Mouse (Mus musculus) embryonic facial prominence, embryonic 13.5 days (tissue): ENCODE data around the gene Mybpc2. TPM values are rescaled to one million over a fixed set of nuclear protein-coding genes. Genes with fewer than 3 reads are reported as not detected.

Source experiments
- ATAC-seq: fragments of 200-750 bp; cut with Nextera tagmentation; 2 replicates; pipeline ENCODE4 v1.8.0; 2017; ENCODE audit warnings: low read depth; ENCODE audit not compliant: insufficient number of reproducible peaks, insufficient read depth, low FRiP score, low TSS enrichment
- H3K27ac ChIP-seq: fragments of 300-500 bp; sonication (generic); 2 replicates; pipeline ENCODE4 v1.5.1; 2015; ENCODE audit warnings: moderate library complexity, mild to moderate bottlenecking, inconsistent platforms
- H3K27me3 ChIP-seq: fragments of 300-500 bp; sonication (generic); 2 replicates; pipeline ENCODE4 v1.6.1; 2015; ENCODE audit warnings: mild to moderate bottlenecking, inconsistent platforms
- H3K36me3 ChIP-seq: fragments of 300-500 bp; sonication (generic); 2 replicates; pipeline ENCODE4 v1.6.1; 2015; ENCODE audit warnings: mild to moderate bottlenecking, inconsistent platforms
- H3K4me1 ChIP-seq: fragments of 300-500 bp; sonication (generic); 2 replicates; pipeline ENCODE4 v1.6.1; 2015; ENCODE audit warnings: inconsistent platforms
- H3K4me2 ChIP-seq: fragments of 300-500 bp; sonication (generic); 2 replicates; pipeline ENCODE4 v1.6.1; 2015; ENCODE audit warnings: moderate library complexity, mild to moderate bottlenecking, inconsistent platforms
- H3K4me3 ChIP-seq: fragments of 300-500 bp; sonication (generic); 2 replicates; pipeline ENCODE4 v1.5.1; 2015; ENCODE audit warnings: mild to moderate bottlenecking, inconsistent platforms
- H3K9ac ChIP-seq: fragments of 300-500 bp; sonication (generic); 2 replicates; pipeline ENCODE4 v1.6.1; 2015; ENCODE audit warnings: mild to moderate bottlenecking, inconsistent platforms
- H3K9me3 ChIP-seq: fragments of 300-500 bp; sonication (generic); 2 replicates; pipeline ENCODE4 v1.6.1; 2016; ENCODE audit warnings: inconsistent platforms
- WGBS: fragments of 180-500 bp; shearing (Covaris S2); methylation state at CpG from one replicate; pipeline ENCODE4 v1.1.7; 2015; ENCODE audit warnings: mixed read lengths; 5-methylcytosine and 5-hydroxymethylcytosine counted together
- polyA plus RNA-seq: library from polyadenylated mRNA; unstranded; fragments of >200 nt; fragmentation: Nextera tagmentation; extraction: Ambion mirVana; gene quantifications from 2 replicates; pipeline ENCODE4 v1.2.1, GENCODE M21; 2015

Gene Mybpc2
- polyA plus RNA-seq, 1 experiment from 2014 or later = 0.13 TPM

- 83% methylated on average over 29 of the region's 29 CpGs for WGBS
- Histone ChIP-seq H3K27ac (no peak overlapping the region), H3K36me3 (peaks cover 59% of the 10 kb centered on the region), H3K4me3 (no peak overlapping the region), H3K4me2 (no peak overlapping the region), H3K27me3 (peaks cover 19% of the 10 kb centered on the region), H3K4me1 (peaks cover 2% of the 10 kb centered on the region), H3K9ac (no peak overlapping the region), H3K9me3 (no peaks in the 10 kb centered on the region)
- no peak for ATAC-seq
These were observed 8.7 kb upstream of the Mybpc2 start for GRCm38 (mm10) chr7:44532918-44533745.

DNA sequence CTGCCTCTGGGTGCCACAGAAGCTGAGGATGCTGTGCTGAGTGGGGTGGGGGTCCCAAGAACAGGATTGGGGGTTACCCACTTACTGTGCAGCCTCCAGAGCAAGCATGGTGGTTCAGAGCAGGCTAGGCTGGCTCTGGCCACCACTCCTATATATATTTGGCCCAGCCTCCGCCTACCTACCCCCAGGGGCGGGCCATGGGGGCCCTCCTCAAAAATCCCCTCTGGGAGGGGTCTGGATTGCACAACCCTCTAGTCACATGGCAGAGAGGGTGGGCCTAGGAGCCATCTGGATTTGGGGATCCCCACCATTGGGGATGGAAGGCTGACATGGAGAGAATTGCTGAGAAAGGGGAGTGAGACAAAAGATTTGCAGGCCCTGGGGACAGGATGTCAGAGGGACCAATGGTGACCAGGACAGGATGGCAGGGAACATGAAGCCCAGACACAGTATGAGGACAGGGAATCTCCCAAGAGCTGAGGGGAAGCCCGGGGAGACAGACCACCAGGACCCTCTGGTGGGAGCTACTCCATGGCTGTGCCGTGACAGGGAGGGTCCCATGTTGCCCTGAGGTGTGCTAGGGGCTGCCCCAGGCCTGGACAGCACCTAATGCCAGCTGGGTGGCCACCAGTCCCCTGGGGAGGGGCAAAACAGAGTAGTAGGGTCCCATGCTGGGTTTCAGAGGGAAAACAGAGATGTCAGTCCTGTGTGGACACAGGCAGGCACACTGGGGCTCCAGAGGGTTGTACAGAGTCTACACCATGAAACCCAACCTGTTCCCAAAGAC, 7.7 kb upstream of the Mybpc2 start, which contains the start of gene Spib:
Spib (minus strand) TSS at position 126 of the 787 bp plus-strand sequence.
- peaks cover 49% of the 10 kb centered on the region for H3K36me3 ChIP-seq
- H3K27me3 ChIP-seq = peaks cover 23% of the 10 kb centered on the region
- 0 out of 2 replicates have a peak within 1 kb of the TSS, but pooled peaks have one; percentile 11 for H3K9ac ChIP-seq
- no peak for ATAC-seq
- H3K27ac ChIP-seq = no peak within 1 kb of the TSS
- peaks cover 9% of the 10 kb centered on the region for H3K4me1 ChIP-seq
- H3K4me3 ChIP-seq = no peak within 1 kb of the TSS
- H3K4me2 ChIP-seq = no peak within 1 kb of the TSS
- WGBS = 83% methylated on average over 4 of the region's 4 CpGs
- H3K9me3 ChIP-seq = no peaks in the 10 kb centered on the region

GRCm38 (mm10) chr7:44531207-44531606, 6.8 kb upstream of the Mybpc2 start:
- Histone ChIP-seq H3K4me2 (no peak overlapping the region), H3K36me3 (peaks cover 40% of the 10 kb centered on the region), H3K4me1 (peaks cover 9% of the 10 kb centered on the region), H3K27me3 (peaks cover 33% of the 10 kb centered on the region), H3K9ac (0 out of 2 replicates have a peak overlapping the region, but pooled peaks have one; percentile 11), H3K4me3 (no peak overlapping the region), H3K27ac (no peak overlapping the region), H3K9me3 (no peaks in the 10 kb centered on the region)
- WGBS = 56% methylated on average over 5 of the region's 5 CpGs
- ATAC-seq = no peak

DNA sequence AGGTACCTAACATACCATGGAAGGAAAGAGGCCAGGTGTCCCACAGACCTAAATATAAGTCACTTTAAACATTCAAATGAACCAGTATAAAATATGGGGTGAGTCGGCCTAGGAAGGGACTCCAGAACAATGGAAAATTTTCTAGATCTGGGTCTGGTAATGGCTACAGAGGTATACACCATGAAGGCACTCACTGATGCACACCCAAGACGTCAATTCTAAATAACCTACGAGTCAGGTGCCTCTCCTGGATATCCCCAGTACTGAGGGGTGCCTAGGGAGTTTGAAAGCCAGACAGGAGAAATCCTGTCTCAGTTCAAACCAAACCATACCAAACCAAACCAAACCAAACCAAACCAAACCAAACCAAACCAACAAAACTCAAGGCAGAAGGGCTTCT, 6.1 kb upstream of the Mybpc2 start:
- WGBS = 78% methylated on average over 3 of the region's 3 CpGs
- peaks cover 10% of the 10 kb centered on the region for H3K4me1 ChIP-seq
- no peak for ATAC-seq
- H3K36me3 ChIP-seq = peaks cover 33% of the 10 kb centered on the region
- H3K9me3 ChIP-seq = no peaks in the 10 kb centered on the region
- H3K9ac ChIP-seq = no peak overlapping the region
- H3K4me2 ChIP-seq = no peak overlapping the region
- H3K4me3 ChIP-seq = no peak overlapping the region
- peaks cover 40% of the 10 kb centered on the region for H3K27me3 ChIP-seq
- no peak overlapping the region for H3K27ac ChIP-seq

- Histone ChIP-seq H3K9me3 (no peaks in the 10 kb centered on the region), H3K4me3 (no peak overlapping the region), H3K4me1 (peaks cover 20% of the 10 kb centered on the region), H3K36me3 (peaks cover 23% of the 10 kb centered on the region), H3K9ac (no peak overlapping the region), H3K4me2 (no peak overlapping the region), H3K27me3 (peaks cover 50% of the 10 kb centered on the region), H3K27ac (no peak overlapping the region)
- no peak for ATAC-seq
- 53% methylated on average over 5 of the region's 5 CpGs for WGBS
These were observed 5.1 kb upstream of the Mybpc2 start for GRCm38 (mm10) chr7:44529518-44529917.

- WGBS = 6% methylated on average over 40 of the region's 40 CpGs
- no peak overlapping the region; the same call in 1 of the 2 replicates for H3K27ac ChIP-seq
- H3K36me3 ChIP-seq = peaks cover 6% of the 10 kb centered on the region; the same call in 1 of the 2 replicates
- peaks cover 24% of the 10 kb centered on the region for H3K4me1 ChIP-seq
- peak overlapping the region; percentile 67 for H3K9ac ChIP-seq
- peak overlapping the region; percentile 44 for H3K4me3 ChIP-seq
- no peaks in the 10 kb centered on the region for H3K9me3 ChIP-seq
- no peak for ATAC-seq
- H3K27me3 ChIP-seq = peaks cover 67% of the 10 kb centered on the region
- H3K4me2 ChIP-seq = peak overlapping the region; percentile 84
These were observed 3.3 kb upstream of the Mybpc2 start for GRCm38 (mm10) chr7:44527483-44528398.

- H3K4me1 ChIP-seq = peaks cover 25% of the 10 kb centered on the region
- H3K27ac ChIP-seq = no peak overlapping the region
- no peak overlapping the region for H3K4me3 ChIP-seq
- no peaks in the 10 kb centered on the region for H3K36me3 ChIP-seq
- H3K27me3 ChIP-seq = peaks cover 79% of the 10 kb centered on the region
- no peak overlapping the region for H3K9ac ChIP-seq
- H3K4me2 ChIP-seq = no peak overlapping the region
- no peaks in the 10 kb centered on the region for H3K9me3 ChIP-seq
- ATAC-seq = no peak
- 87% methylated on average over 14 of the region's 14 CpGs for WGBS
These were observed 2.1 kb upstream of the Mybpc2 start for GRCm38 (mm10) chr7:44526414-44527154.

GRCm38 (mm10) chr7:44525126-44525832, 823 bp upstream of the Mybpc2 start:
- WGBS = 10% methylated on average over 21 of the region's 22 CpGs

DNA sequence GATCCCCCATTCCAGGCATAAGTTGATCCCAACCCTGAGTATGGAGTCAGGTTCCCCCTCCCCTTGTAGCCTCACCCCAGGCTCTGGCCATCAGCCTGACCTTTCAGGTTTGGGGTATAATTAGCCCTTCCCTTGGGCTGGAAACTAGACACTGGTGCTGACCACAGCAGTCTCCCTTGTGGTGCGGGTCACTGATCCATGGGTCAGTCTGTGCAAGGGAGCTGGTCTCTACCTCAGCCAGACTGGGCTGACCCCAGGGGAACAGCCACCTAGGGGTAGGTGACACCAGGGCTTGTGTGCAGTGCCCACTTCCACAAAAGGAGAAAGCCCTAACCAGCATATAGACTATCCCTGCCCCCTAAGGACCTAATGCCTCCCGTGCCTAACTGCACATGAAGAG, 1.4 kb downstream of the Mybpc2 start:
- H3K36me3 ChIP-seq = no peaks in the 10 kb centered on the region
- WGBS = 46% methylated on average over 2 of the region's 2 CpGs
- no peak overlapping the region for H3K27ac ChIP-seq
- H3K4me3 ChIP-seq = no peak overlapping the region
- peaks cover 70% of the 10 kb centered on the region for H3K27me3 ChIP-seq
- no peak overlapping the region for H3K4me2 ChIP-seq
- H3K4me1 ChIP-seq = peaks cover 24% of the 10 kb centered on the region
- ATAC-seq = no peak
- H3K9me3 ChIP-seq = no peaks in the 10 kb centered on the region
- no peak overlapping the region for H3K9ac ChIP-seq

More at GRCm38 (mm10) chr7:44525126-44525832, 823 bp upstream of the Mybpc2 start:
- H3K4me2 ChIP-seq = peak overlapping the region; percentile 24; the same call in 1 of the 2 replicates
- H3K4me1 ChIP-seq = peaks cover 27% of the 10 kb centered on the region
- 0 out of 2 replicates have a peak overlapping the region, but pooled peaks have one; percentile 52 for H3K9ac ChIP-seq
- no peak for ATAC-seq
- peaks cover 89% of the 10 kb centered on the region for H3K27me3 ChIP-seq
- H3K4me3 ChIP-seq = no peak overlapping the region
- H3K9me3 ChIP-seq = no peaks in the 10 kb centered on the region
- no peaks in the 10 kb centered on the region for H3K36me3 ChIP-seq
- H3K27ac ChIP-seq = no peak overlapping the region

GRCm38 (mm10) chr7:44521710-44522109, 2.7 kb downstream of the Mybpc2 start:
- Histone ChIP-seq H3K36me3 (no peaks in the 10 kb centered on the region), H3K4me3 (no peak overlapping the region), H3K27me3 (peaks cover 64% of the 10 kb centered on the region), H3K4me1 (peaks cover 18% of the 10 kb centered on the region), H3K9ac (peak overlapping the region; percentile 44; the same call in 1 of the 2 replicates), H3K27ac (no peak overlapping the region), H3K9me3 (no peaks in the 10 kb centered on the region), H3K4me2 (peak overlapping the region; percentile 49)
- 3% methylated on average over 20 of the region's 20 CpGs for WGBS
- no peak for ATAC-seq
